Mouse (Mus musculus): ENCODE results near the gene Col5a1. TPM values are rescaled to one million over a fixed set of nuclear protein-coding genes. Genes with fewer than 3 reads are reported as not detected.

The Col5a1 gene
- polyA plus RNA-seq, 1 experiment from 2014 or later = 21.4 TPM

DNA sequence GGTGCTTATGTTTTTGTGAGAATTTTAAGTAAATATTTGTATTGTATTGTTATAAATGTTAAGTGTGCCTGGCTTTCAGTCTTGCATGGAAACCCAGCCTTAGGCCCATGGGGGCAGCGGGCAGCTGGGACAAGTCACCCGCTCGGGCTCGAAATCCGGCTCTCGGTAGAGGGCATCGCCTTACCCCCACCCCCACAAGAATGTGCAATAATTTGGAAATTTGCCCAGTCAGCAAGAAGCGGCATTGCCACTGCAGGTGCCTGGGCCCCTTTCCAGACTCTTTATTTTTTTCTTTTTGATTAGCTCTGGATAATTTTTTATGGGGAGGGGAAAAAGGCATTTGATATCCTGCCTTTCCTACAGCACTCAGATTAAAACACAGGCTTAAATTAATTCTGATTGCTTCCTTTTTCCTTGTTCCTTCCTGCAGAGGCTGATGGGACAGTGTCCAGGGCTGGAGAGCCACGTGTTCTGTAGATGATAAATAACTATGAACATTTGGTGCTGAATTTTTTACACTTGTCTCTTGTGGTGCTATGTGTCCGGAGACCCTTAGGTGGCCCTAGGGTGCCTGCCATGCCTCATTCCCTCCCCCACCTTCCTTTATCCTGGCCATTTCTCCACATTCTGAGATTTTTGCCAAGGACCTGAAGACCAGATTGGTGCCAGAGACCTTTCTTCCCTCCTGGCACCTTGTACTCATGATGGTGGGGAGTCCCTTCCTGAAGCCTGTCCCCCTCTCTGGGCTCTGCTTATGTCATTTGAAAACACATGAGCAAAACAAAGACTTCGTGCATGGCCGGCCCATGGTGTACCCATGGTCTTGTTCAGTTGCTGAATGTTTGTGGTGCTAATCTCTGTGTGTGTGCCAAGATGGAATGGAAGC, 151.5 kb downstream of the Col5a1 start:
- no peak for DNase-seq (ENCODE audit: low spot score)
- H3K36me3 ChIP-seq = peaks cover 21% of the 10 kb centered on the region; the same call in 1 of the 2 replicates
- WGBS = 93% methylated on average over 12 of the region's 12 CpGs

DNA sequence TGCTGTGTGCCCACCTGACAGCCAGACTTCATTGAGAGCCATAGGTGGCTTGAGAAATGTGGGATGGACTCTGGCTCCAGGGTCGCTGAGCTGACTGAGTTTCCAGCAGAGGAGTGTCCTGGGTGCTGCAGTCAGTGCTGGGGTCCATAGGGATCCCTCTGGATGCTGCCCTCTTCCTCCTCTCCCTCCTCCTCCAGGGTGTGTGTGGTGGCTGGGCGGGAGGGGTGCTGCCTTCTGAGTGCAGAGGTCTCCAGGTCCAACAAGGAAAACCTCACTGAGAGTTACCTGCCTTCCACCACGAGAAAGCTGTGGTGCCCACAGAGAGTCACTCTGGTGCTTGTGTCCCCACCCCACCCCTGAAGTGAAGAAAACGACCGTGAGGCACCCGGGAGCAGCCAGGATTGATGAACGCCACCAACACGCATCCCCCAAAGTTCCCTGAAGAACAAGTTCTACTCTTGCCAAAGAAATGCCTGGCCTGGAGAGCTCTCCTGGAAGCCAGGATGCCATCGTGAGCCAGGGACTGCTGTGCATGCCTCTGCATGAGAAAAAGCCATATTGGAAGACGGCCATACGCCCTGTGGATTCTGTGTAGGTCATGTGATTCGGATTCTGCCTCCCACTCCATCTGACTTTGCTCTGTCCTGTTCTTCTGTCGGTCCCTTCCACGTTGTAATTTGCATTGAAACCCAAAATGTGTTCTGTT, 152.3 kb downstream of the Col5a1 start:
- 84% methylated on average over 14 of the region's 14 CpGs for WGBS
- H3K27me3 ChIP-seq (ENCODE audit: low read depth, poor library complexity, severe bottlenecking) = no peaks in the 10 kb centered on the region
- no peak overlapping the region for H3K27ac ChIP-seq
- H3K4me1 ChIP-seq = peaks cover 7% of the 10 kb centered on the region; the same call in 1 of the 2 replicates
- no peak for DNase-seq (ENCODE audit: low spot score)
- no peak overlapping the region for H3K4me3 ChIP-seq
- no peaks in the 10 kb centered on the region for H3K9me3 ChIP-seq (replicated peaks)
- H3K36me3 ChIP-seq = peaks cover 21% of the 10 kb centered on the region; the same call in 1 of the 2 replicates

More for the DNA sequence above, 151.5 kb downstream of the Col5a1 start:
- no peak overlapping the region for H3K27ac ChIP-seq
- H3K4me3 ChIP-seq = no peak overlapping the region
- no peaks in the 10 kb centered on the region for H3K27me3 ChIP-seq (ENCODE audit: low read depth, poor library complexity, severe bottlenecking)
- peaks cover 7% of the 10 kb centered on the region; the same call in 1 of the 2 replicates for H3K4me1 ChIP-seq
- H3K9me3 ChIP-seq (replicated peaks) = no peaks in the 10 kb centered on the region

DNA sequence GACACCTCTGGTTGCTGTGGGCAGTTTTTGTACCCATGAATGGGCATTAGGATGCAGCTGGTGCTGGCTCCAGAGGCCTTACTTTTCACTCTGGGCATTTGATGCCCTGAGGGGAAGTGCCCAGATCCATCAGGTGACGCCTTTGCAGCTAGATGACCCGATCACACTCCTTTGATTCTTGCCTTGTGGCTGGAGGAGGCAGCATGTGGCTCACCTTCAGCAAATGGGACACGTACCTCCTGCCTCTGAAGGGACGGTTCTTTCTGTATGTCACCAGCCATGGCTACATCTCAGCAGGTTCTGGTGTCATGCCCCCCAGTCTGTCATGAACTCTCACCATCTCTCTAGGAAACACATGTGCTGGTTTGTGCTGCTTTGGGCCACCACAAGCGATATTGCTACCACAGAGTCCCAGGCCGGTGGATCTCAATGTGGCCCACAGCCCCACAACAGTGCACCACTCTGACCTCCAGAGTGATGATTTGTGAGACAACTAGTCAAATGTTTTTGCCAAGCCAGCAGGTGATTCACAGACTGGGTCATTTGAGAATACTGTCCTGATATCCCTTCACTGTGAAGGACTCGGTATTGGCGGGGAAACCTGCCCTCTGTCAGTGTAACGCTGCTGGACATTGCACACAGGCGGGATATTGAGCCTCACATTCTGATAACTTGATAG, 153.6 kb downstream of the Col5a1 start:
- H3K27me3 ChIP-seq (ENCODE audit: low read depth, poor library complexity, severe bottlenecking) = no peaks in the 10 kb centered on the region
- peaks cover 21% of the 10 kb centered on the region; the same call in 1 of the 2 replicates for H3K36me3 ChIP-seq
- H3K4me1 ChIP-seq = 0 out of 2 replicates have a peak, but pooled peaks cover 3% of the 10 kb centered on the region
- no peaks in the 10 kb centered on the region for H3K9me3 ChIP-seq (replicated peaks)
- DNase-seq (ENCODE audit: low spot score) = no peak
- H3K27ac ChIP-seq = no peak overlapping the region
- WGBS = 93% methylated on average over 10 of the region's 10 CpGs
- no peak overlapping the region for H3K4me3 ChIP-seq

DNA sequence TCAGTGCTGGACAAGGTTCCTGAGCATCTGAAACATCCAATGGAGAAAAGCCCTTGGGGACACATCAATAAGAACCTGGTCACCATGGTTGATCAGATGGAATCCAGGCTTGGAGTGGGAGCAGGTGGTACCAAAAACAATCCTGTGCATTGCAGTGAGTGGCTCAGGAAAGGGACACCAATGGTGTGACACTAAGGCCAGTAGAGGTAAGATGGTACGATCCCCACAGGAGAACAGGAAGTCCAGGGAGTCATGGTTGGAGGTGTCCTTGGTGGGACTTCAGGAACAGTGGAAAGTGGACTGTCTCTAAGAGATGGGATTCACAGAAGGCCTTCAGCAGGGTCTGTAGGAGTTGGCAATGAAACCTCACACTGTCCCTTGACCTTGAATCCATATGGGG, 154.2 kb downstream of the Col5a1 start:
- Histone ChIP-seq H3K27me3 (ENCODE audit: low read depth, poor library complexity, severe bottlenecking) (no peaks in the 10 kb centered on the region), H3K36me3 (peaks cover 19% of the 10 kb centered on the region; the same call in 1 of the 2 replicates), H3K9me3 (replicated peaks) (no peaks in the 10 kb centered on the region), H3K27ac (no peak overlapping the region), H3K4me3 (no peak overlapping the region), H3K4me1 (0 out of 2 replicates have a peak, but pooled peaks cover 3% of the 10 kb centered on the region)
- WGBS = 100% methylated on average over 1 of the region's 1 CpGs
- no peak for DNase-seq (ENCODE audit: low spot score)

DNA sequence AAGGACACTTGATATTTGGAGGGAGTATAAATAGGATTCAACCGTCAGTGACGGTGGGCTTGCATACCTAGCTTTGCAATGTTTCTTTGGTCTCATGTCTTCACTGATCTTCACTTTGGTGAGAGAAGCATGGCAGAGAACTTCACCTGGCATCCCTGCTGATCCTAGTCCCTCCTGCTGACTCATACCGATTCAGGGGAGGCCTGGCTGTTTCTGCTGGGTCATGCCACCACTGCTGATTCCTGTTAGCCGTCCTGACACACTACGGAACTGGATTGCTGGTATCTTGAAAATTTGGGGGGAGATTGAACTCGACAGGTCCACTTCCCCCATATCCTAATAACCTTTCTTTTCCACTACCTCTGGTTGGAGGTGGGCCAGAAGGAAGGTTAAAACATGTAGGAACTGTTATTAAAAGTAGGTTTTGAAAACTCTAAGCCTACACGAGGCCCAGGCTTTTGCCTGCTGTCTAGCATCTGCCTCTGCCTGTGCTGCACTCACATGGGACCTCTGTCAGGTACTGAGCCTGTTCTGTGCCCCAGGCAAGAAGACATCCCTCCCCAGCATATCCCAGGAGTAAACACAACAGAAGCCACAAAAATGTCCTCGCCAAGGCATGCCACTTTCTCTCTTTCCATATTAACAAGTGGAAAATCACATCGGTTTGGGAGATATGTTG, 158.8 kb downstream of the Col5a1 start:
- no peaks in the 10 kb centered on the region for H3K36me3 ChIP-seq
- H3K4me1 ChIP-seq = 0 out of 2 replicates have a peak, but pooled peaks cover 3% of the 10 kb centered on the region
- DNase-seq (ENCODE audit: low spot score) = no peak
- no peaks in the 10 kb centered on the region for H3K9me3 ChIP-seq (replicated peaks)
- H3K27ac ChIP-seq = no peak overlapping the region
- H3K4me3 ChIP-seq = no peak overlapping the region
- WGBS = 89% methylated on average over 9 of the region's 9 CpGs
- H3K27me3 ChIP-seq (ENCODE audit: low read depth, poor library complexity, severe bottlenecking) = no peaks in the 10 kb centered on the region

DNA sequence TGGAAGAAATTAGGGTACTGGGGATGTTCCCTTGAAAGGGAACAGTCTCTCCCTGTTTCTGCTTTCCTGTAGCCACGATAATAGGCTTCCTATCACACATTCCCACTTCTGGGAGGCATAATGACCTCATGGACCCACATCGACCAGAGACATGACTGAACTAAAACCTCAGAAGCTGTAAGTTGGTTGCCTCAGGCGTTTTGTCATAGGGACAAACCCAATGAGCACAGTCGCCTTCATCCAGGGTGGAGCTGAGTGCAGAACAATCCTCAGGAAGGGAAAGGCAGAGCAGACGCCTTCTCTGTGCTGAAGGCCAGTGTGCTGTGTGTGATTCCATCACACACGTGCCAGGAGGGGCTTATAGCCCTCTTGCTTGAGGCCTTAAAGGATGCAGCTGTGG, 160.1 kb downstream of the Col5a1 start:
- Histone ChIP-seq H3K27me3 (ENCODE audit: low read depth, poor library complexity, severe bottlenecking) (no peaks in the 10 kb centered on the region), H3K27ac (no peak overlapping the region), H3K4me1 (0 out of 2 replicates have a peak, but pooled peaks cover 3% of the 10 kb centered on the region), H3K9me3 (replicated peaks) (no peaks in the 10 kb centered on the region), H3K4me3 (no peak overlapping the region), H3K36me3 (no peaks in the 10 kb centered on the region)
- DNase-seq (ENCODE audit: low spot score) = no peak
- WGBS = 75% methylated on average over 6 of the region's 6 CpGs

DNA sequence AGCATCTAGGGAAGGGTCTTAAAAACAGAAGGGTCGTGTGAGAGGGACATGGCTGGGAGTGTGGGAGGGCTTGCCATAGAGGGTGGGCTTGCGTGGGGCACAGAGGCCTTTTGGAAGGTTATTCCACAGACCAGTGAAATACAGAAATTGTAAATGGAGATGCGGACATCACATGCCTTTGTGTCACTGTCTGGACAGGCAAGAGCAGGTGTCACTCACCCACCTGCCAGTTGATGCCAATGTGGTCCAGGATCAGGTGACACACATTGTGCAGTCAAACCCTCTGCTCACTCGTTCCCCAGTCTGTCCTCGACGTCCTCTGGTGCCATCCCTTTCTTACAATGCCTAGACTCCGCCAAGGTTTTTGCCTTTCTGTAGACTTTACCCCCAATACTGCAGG, 160.9 kb downstream of the Col5a1 start:
- no peak for DNase-seq (ENCODE audit: low spot score)
- H3K4me1 ChIP-seq = 0 out of 2 replicates have a peak, but pooled peaks cover 3% of the 10 kb centered on the region
- WGBS = 79% methylated on average over 7 of the region's 7 CpGs
- H3K4me3 ChIP-seq = no peak overlapping the region
- no peaks in the 10 kb centered on the region for H3K9me3 ChIP-seq (replicated peaks)
- H3K27ac ChIP-seq = no peak overlapping the region
- no peaks in the 10 kb centered on the region for H3K36me3 ChIP-seq
- H3K27me3 ChIP-seq (ENCODE audit: low read depth, poor library complexity, severe bottlenecking) = no peaks in the 10 kb centered on the region

DNA sequence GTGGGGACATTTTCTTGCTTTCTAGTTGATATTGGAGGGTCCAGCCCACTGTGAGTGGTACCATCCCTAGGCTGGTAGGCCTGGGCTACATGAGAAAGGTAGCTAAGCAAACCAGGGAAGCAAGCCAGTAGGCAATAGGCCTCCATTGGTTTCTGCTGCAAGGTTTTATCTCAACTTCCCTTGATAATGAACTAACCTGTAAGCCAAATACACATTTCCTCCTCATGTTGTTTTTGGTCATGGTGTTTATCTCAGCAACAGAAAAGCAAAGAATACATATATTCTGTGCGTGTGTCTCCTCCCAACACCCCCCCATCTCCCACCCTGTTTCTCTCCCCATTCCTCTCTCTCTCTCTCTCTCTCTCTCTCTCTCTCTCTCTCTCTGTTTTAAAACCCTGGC, 173.7 kb downstream of the Col5a1 start:
- no peaks in the 10 kb centered on the region for H3K9me3 ChIP-seq (replicated peaks)
- H3K4me1 ChIP-seq = no peaks in the 10 kb centered on the region; the same call in 1 of the 2 replicates
- 100% methylated on average over 1 of the region's 1 CpGs for WGBS
- no peaks in the 10 kb centered on the region for H3K27me3 ChIP-seq (ENCODE audit: low read depth, poor library complexity, severe bottlenecking)
- H3K36me3 ChIP-seq = no peaks in the 10 kb centered on the region
- no peak for DNase-seq (ENCODE audit: low spot score)
- H3K4me3 ChIP-seq = no peak overlapping the region
- H3K27ac ChIP-seq = no peak overlapping the region

DNA sequence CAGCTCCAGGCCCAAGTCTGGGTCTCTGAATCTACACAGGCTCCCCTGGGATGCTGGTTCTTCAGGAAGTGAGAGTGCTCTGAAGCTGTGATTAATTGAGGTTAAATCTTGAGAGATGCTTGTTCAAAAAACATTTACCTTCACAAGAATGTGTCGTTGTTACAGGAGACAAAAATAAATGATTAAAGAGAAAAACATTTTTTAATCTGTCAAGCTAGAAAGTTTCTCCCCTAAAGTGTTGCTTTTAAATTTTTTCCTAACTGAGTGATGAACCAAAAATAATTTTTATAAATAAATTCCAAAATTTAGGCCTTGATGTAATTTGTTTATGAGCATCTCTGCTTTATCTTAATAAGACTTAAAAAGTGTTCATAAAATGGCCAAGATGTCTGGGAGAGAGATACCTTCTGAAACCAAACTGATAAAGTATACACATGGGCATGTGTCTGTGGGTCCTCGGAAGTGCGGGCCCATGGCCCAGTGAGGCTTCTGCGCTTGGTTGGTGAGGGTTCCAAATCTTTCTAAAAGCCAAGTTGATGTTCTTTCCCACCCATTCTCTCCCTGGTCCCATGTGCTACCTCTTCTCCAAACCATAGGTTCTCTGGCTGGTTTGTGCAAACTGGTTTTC, 177.6 kb downstream of the Col5a1 start:
- no peak overlapping the region for H3K27ac ChIP-seq

DNA sequence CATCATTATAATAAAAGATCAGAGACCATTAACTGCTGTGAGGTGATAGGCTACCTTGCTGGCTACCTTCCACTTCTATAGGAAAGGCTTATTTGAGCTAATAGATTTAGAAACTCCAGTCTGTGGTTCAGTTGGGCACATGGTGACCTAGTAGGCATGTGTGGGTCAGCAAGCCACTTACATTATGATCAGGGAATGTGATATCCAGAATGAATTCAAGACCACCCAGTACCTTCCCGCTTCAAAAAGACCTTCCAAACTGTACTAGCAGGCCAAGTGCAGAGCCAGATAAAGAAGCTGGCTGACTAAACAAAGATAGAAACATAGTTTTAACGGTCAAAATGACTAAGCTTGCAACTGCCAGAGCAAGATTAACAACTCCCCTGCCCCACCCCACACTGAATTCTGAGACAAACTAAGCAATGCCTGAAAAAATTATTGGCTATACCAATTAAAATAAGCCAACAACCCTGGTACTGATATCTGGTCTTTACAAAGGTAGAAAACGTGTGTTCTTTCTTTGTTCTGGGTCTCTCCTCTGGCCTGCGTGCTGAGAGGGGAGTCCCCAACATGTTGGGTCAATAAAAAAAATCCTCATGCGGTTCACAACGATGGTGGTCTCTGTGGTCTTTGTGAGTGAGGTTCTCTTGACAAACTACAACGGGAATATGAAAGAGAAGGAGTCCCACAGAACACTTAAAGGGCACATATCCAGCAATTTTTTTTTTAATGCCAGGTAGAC, 178.3 kb downstream of the Col5a1 start:
- Histone ChIP-seq H3K9me3 (replicated peaks) (no peaks in the 10 kb centered on the region), H3K4me3 (no peak overlapping the region), H3K36me3 (no peaks in the 10 kb centered on the region), H3K4me1 (peaks cover 2% of the 10 kb centered on the region; the same call in 1 of the 2 replicates), H3K27ac (no peak overlapping the region), H3K27me3 (ENCODE audit: low read depth, poor library complexity, severe bottlenecking) (no peaks in the 10 kb centered on the region)
- no peak for DNase-seq (ENCODE audit: low spot score)
- WGBS = 86% methylated on average over 7 of the region's 7 CpGs

More for the DNA sequence above, 177.6 kb downstream of the Col5a1 start:
- 93% methylated on average over 4 of the region's 4 CpGs for WGBS
- Histone ChIP-seq H3K36me3 (no peaks in the 10 kb centered on the region), H3K27me3 (ENCODE audit: low read depth, poor library complexity, severe bottlenecking) (no peaks in the 10 kb centered on the region), H3K4me1 (peaks cover 2% of the 10 kb centered on the region; the same call in 1 of the 2 replicates), H3K4me3 (no peak overlapping the region), H3K9me3 (replicated peaks) (no peaks in the 10 kb centered on the region)
- no peak for DNase-seq (ENCODE audit: low spot score)

DNA sequence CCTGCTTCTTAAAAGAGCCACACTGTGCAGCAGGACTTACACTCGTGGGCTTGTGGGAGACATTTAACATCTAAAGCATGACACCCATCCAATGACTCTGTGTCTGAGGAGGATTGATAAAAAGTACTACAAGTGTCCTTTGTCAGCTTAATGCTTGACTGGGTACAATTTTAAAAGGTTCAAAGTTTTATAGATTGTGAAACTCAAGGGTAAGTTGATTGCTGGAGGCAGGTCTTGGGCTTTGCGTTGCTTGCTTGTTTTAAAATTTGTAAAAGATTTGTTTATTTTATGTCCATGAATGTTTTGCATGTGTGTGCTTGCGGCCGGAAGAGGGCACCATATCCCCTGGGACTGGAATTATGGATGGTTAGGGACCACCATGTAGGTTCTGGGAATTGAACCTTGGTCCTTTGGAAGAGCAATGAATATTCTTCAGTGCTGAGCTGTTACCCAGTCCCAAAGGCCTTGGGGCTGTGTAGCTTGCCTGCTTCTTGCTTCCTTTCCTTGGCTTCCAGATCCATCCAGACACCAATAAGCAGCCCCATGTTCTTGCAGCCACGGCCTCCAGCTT, 178.9 kb downstream of the Col5a1 start:
- Histone ChIP-seq H3K4me3 (no peak overlapping the region), H3K27ac (no peak overlapping the region), H3K4me1 (peaks cover 2% of the 10 kb centered on the region; the same call in 1 of the 2 replicates), H3K27me3 (ENCODE audit: low read depth, poor library complexity, severe bottlenecking) (no peaks in the 10 kb centered on the region), H3K36me3 (no peaks in the 10 kb centered on the region), H3K9me3 (replicated peaks) (no peaks in the 10 kb centered on the region)
- 88% methylated on average over 5 of the region's 5 CpGs for WGBS
- DNase-seq (ENCODE audit: low spot score) = no peak
